Mouse (Mus musculus): ENCODE measurements around the gene Slc7a14.
A peak's percentile ranks its signal among the peaks of the same experiment; 100 is the strongest.

Slc7a14 gene

DNA sequence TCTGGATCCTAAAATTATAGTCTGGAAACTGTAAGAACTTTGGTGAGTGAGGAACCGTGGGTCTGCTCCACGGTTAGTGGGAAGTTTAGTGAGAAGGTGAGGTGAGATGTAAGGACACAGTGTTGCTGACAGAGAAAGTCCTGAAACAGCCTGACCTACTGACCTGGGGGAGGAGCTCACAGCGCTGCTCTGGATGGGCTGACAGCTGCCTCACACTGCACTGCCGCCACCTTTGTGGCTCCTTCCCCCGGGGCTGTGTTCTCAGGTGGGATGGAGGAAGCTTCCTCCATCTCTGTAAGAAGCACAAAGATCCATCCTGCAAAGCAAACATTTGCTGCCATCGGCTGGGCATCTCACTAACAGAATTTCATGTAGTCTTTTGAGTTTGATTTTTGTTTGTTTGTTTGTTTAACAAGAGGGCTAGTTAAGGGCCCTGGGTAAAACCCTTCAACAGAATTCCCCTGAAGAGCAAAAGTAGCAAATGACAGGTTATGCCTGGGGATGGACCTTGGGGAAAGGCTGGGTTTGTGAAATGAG lies 101.7 kb downstream of the Slc7a14 start:
- DNase-seq (ENCODE audit: low spot score) = peak; percentile 63

- DNase-seq (ENCODE audit: low spot score) = no peak
These were observed 102.1 kb downstream of the Slc7a14 start for GRCm38 (mm10) chr3:31208046-31208445.

DNA sequence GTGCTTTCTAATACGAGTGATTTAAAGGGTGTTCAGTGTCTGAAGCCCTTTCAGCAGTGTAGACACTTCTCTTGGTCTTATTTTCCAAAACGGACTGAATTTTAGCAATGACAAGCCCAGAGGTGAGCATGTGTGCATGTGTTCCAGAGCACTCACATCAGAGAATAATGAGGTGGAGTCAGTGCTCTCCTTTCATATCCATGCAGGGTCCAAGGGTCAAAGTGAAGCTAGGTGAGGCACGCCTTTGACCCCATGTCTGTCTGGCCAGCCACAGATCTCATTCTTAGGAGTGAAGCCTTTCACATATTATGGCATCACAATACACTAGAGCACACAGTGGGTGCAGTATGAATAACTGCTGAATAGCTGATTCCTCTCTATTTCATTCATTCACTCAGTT lies 105.0 kb downstream of the Slc7a14 start:
- DNase-seq (ENCODE audit: low spot score) = no peak

DNA sequence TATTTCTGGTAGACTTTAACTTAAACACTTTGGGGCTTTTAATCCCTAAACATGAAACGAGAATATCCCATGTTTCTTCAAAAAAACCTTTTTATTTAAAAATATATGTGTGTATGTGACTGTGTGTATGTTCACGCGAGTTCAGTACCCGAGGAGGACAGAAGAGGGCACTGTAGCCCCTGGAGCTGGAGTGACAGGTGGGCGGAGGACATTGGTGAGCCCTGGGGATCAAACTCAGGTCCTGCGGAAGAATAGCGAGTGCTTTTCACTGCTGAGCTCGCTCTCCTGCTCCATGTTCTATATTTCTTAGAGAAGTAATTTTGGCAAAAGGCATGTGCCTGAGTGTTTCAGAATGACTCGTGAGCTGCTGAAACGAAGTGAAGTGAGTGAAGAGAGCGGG lies 106.2 kb downstream of the Slc7a14 start:
- no peak for DNase-seq (ENCODE audit: low spot score)

- DNase-seq (ENCODE audit: low spot score) = no peak
These were observed 110.9 kb downstream of the Slc7a14 start for GRCm38 (mm10) chr3:31199162-31199877.

DNA sequence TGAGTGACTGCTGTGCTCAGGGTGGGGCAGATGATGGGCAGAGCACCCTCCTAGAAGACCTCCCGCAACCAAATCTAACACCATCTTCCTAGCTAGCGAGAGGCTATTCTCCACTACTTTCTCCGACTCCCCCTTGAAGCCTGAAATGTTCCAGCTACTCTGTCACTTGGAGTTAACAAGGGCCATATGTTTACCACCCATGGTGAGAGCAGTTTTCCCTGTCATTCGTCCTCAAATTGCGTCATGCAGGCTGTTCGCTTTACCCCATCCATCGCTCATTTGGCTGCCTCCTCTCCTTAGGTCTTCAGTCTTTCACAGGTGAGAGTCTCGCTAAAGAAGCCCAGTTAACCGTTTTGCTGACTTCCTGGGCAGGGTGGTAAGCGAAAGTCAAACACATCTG lies 118.8 kb downstream of the Slc7a14 start:
- peak; percentile 60 for DNase-seq (ENCODE audit: low spot score)

GRCm38 (mm10) chr3:31190342-31190741 lies 119.8 kb downstream of the Slc7a14 start:
- no peak for DNase-seq (ENCODE audit: low spot score)

- peak; percentile 27 for DNase-seq (ENCODE audit: low spot score)
These were observed 143.8 kb downstream of the Slc7a14 start for GRCm38 (mm10) chr3:31166365-31166871.

DNA sequence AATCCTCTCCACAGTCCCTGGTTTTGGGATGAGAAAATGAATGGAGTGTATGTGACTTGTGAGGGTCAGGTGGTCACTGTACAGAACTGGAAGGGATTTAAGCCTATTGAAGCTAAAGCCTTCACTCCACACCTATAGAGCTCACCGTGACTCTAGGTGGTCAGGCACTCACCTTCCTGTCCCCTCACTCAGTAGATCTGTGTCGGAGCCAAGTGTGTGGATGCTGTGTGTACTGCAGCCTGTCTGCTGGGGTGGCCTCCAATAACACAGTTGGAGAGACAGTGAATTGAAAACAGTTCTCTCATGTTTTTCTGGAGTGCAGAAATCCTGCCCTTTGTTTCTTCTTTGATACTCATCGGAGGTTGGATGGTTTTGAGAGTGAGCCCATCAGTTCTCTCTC lies 144.4 kb downstream of the Slc7a14 start:
- DNase-seq (ENCODE audit: low spot score) = no peak

GRCm38 (mm10) chr3:31162860-31163259 lies 147.3 kb downstream of the Slc7a14 start:
- no peak for DNase-seq (ENCODE audit: low spot score)

DNA sequence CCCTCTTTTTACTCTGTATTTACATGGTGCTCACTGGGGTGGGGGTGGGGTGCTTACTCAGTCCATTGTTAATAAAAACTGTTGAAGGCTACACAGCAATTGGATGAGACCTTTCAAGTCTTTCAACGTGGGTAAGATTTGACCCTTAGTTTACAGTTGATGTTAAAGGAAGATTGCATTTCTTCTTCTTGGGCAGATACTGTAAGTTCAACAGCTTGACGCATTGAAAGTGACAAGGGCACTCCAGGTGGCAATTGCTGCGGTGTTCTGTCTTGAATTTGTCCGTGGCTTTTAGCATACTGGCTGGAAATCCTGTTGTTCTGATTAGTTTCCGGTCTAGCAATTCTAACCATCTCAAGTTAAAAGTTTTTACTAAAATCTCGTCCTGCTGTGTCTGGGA lies 148.8 kb downstream of the Slc7a14 start:
- DNase-seq (ENCODE audit: low spot score) = peak; percentile 19

GRCm38 (mm10) chr3:31160046-31160445 lies 150.1 kb downstream of the Slc7a14 start:
- DNase-seq (ENCODE audit: low spot score) = no peak

DNA sequence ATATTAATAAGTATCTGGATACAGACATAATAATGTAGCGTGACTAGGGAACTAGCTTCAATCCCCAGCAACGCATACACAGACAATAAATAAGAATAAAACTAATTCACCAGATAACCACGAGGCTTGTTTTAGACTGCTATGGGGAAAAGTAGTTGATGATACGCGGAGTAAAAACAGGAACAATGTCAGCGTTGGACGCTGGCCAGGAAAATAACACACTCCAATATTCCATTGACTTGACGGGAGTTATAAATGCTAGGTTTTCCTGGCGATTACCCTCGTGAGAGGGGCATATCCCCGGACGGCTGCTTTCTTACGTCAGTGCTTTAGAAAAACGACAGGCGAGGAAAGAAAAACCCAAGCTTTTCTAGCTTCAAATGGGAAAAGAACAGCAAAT lies 152.4 kb downstream of the Slc7a14 start:
- no peak for DNase-seq (ENCODE audit: low spot score)

DNA sequence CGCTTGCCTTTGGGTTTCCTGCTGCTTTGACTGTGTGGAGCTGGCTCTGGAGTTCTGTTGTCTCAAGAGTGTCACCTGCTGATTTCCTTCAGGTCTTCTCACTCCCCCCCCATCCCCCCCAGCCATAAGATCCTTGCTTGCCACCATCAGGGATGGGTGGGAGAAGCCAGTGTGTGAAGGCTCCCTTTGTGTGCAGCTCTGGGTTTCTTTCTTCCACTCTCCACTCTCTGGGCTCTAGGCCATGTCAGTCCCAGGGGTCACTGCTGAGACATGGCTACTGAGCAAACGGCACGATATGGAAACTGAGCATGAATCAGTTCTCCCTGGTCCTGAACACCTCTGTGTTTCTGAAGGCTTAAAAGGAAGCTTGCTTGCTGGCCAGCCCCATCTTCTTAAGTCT lies 154.1 kb downstream of the Slc7a14 start:
- no peak for DNase-seq (ENCODE audit: low spot score)

Measured in embryo, embryonic 10.5 days (tissue).